Mouse (Mus musculus) gastrocnemius, postnatal 25 days (tissue): ENCODE measurements at regions not wholly inside any gene's neighbourhood (a gene's known extent, or its start where the extent isn't known, plus 50 kb on each side); places are given as distances from the start of the nearest gene placed in this dataset.

Experiments used
- DNase-seq: peaks from one replicate; pipeline ENCODE4 v3.0.0; 2022

GRCm38 (mm10) chr7:37230641-37231347 is 532.9 kb downstream of the Tshz3 start:
- DNase-seq = no peak

GRCm38 (mm10) chr7:37240832-37241231 is 532.6 kb downstream of the Zfp536 start:
- DNase-seq = no peak

GRCm38 (mm10) chr7:37241781-37242180 is 531.7 kb downstream of the Zfp536 start:
- no peak for DNase-seq

GRCm38 (mm10) chr7:37242476-37242875 is 531.0 kb downstream of the Zfp536 start:
- DNase-seq = no peak

GRCm38 (mm10) chr7:37246156-37246555 is 527.3 kb downstream of the Zfp536 start:
- no peak for DNase-seq

GRCm38 (mm10) chr7:37254431-37254830 is 519.0 kb downstream of the Zfp536 start:
- DNase-seq = peak; percentile 62

GRCm38 (mm10) chr7:37255840-37256239 is 517.6 kb downstream of the Zfp536 start:
- DNase-seq = no peak

GRCm38 (mm10) chr7:37259293-37259692 is 514.1 kb downstream of the Zfp536 start:
- no peak for DNase-seq

GRCm38 (mm10) chr7:37262846-37263245 is 510.6 kb downstream of the Zfp536 start:
- no peak for DNase-seq

- DNase-seq = no peak
Observed at GRCm38 (mm10) chr7:37267404-37267803, 506.0 kb downstream of the Zfp536 start.

- DNase-seq = no peak
Observed at GRCm38 (mm10) chr7:37270841-37271240, 502.6 kb downstream of the Zfp536 start.

GRCm38 (mm10) chr7:37290018-37290417 is 483.4 kb downstream of the Zfp536 start:
- DNase-seq = peak; percentile 43

GRCm38 (mm10) chr7:37290493-37291045 is 482.9 kb downstream of the Zfp536 start:
- peak; percentile 5 for DNase-seq

- DNase-seq = peak; percentile 71
Observed at GRCm38 (mm10) chr7:37291726-37292125, 481.7 kb downstream of the Zfp536 start.

- no peak for DNase-seq
Observed at GRCm38 (mm10) chr7:37292554-37292953, 480.9 kb downstream of the Zfp536 start.

- no peak for DNase-seq
Observed at GRCm38 (mm10) chr7:37298888-37299287, 474.6 kb downstream of the Zfp536 start.

GRCm38 (mm10) chr7:37305463-37305862 is 468.0 kb downstream of the Zfp536 start:
- no peak for DNase-seq

GRCm38 (mm10) chr7:37307191-37307590 is 466.2 kb downstream of the Zfp536 start:
- DNase-seq = no peak

GRCm38 (mm10) chr7:37324653-37325052 is 448.8 kb downstream of the Zfp536 start:
- DNase-seq = no peak

- DNase-seq = no peak
Observed at GRCm38 (mm10) chr7:37333451-37333850, 440.0 kb downstream of the Zfp536 start.

GRCm38 (mm10) chr7:37335212-37335611 is 438.2 kb downstream of the Zfp536 start:
- DNase-seq = no peak

GRCm38 (mm10) chr7:37336171-37336850 is 437.1 kb downstream of the Zfp536 start:
- no peak for DNase-seq

GRCm38 (mm10) chr7:37336851-37337531 is 436.4 kb downstream of the Zfp536 start:
- peak; percentile 40 for DNase-seq
